Mouse (Mus musculus) midbrain, embryonic 15.5 days (tissue): ENCODE results near the gene Chrm1. TPM values are rescaled to one million over a fixed set of nuclear protein-coding genes. Genes with fewer than 3 reads are reported as not detected.

Source experiments
- ATAC-seq: fragments of 200-750 bp; cut with Nextera tagmentation; replicated peaks from 2 replicates; pipeline ENCODE4 v1.8.0; 2017; ENCODE audit warnings: moderate TSS enrichment
- H3K27ac ChIP-seq: fragments of 300-500 bp; sonication (generic); 2 replicates; pipeline ENCODE4 v1.5.1; 2015; ENCODE audit warnings: mild to moderate bottlenecking, inconsistent platforms
- H3K27me3 ChIP-seq: fragments of 300-500 bp; sonication (generic); replicated peaks from 2 replicates; pipeline ENCODE4 v1.6.1; 2015; ENCODE audit warnings: inconsistent platforms
- H3K36me3 ChIP-seq: fragments of 300-500 bp; sonication (generic); replicated peaks from 2 replicates; pipeline ENCODE4 v1.6.1; 2015; ENCODE audit warnings: inconsistent platforms
- H3K4me1 ChIP-seq: fragments of 300-500 bp; sonication (generic); 2 replicates; pipeline ENCODE4 v1.6.1; 2015; ENCODE audit warnings: inconsistent platforms
- H3K4me2 ChIP-seq: fragments of 300-500 bp; sonication (generic); 2 replicates; pipeline ENCODE4 v1.6.1; 2015; ENCODE audit warnings: inconsistent platforms, mild to moderate bottlenecking, moderate library complexity
- H3K4me3 ChIP-seq: fragments of 300-500 bp; sonication (generic); 2 replicates; pipeline ENCODE4 v1.5.1; 2015; ENCODE audit warnings: mild to moderate bottlenecking, inconsistent platforms
- H3K9ac ChIP-seq: fragments of 300-500 bp; sonication (generic); 2 replicates; pipeline ENCODE4 v1.6.1; 2015; ENCODE audit warnings: mild to moderate bottlenecking, inconsistent platforms
- H3K9me3 ChIP-seq: fragments of 300-500 bp; sonication (generic); 2 replicates; pipeline ENCODE4 v1.6.1; 2016; ENCODE audit warnings: inconsistent platforms
- WGBS: fragments of 180-500 bp; shearing (Covaris S2); methylation state at CpG from one replicate; pipeline ENCODE4 v1.1.7; 2015; ENCODE audit warnings: mixed read lengths; 5-methylcytosine and 5-hydroxymethylcytosine counted together
- polyA plus RNA-seq: library from polyadenylated mRNA; unstranded; fragments of >200 nt; fragmentation: Nextera tagmentation; extraction: Ambion mirVana; gene quantifications from 2 replicates; pipeline ENCODE4 v1.2.1, GENCODE M21; 2015

The Chrm1 gene
- polyA plus RNA-seq, 1 experiment from 2014 or later = 0.81 TPM

DNA sequence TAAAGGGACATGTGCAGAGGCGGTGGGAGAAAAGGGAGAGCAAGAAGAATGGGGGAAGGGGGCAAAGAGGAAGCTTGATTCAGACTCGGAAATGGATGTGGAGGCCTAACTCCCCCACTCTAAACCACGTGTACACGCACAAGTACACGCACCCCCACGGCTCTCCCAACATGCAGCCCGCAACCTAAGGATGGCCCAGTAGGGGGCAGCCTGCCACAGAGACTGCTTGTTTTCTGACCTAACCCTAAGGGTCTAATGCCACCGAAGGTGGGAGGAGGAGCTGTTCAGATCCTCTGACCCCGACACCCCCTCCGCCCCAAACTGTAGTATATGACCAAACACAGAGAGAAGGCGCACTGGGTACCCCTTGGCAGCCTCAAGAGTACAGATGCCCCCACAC is 1.3 kb upstream of the Chrm1 start:
- H3K27me3 ChIP-seq = peaks cover 2% of the 10 kb centered on the region; the same call in 1 of the 2 replicates
- H3K9me3 ChIP-seq = no peaks in the 10 kb centered on the region
- H3K36me3 ChIP-seq = no peaks in the 10 kb centered on the region
- H3K27ac ChIP-seq = 0 out of 2 replicates have a peak overlapping the region, but pooled peaks have one; percentile 4
- WGBS = 3% methylated on average over 11 of the region's 11 CpGs
- H3K4me3 ChIP-seq = peak overlapping the region; percentile 51
- H3K4me1 ChIP-seq = peaks cover 12% of the 10 kb centered on the region
- peak overlapping the region; percentile 96 for H3K4me2 ChIP-seq
- peak; percentile 76 for ATAC-seq
- H3K9ac ChIP-seq = peak overlapping the region; percentile 70

DNA sequence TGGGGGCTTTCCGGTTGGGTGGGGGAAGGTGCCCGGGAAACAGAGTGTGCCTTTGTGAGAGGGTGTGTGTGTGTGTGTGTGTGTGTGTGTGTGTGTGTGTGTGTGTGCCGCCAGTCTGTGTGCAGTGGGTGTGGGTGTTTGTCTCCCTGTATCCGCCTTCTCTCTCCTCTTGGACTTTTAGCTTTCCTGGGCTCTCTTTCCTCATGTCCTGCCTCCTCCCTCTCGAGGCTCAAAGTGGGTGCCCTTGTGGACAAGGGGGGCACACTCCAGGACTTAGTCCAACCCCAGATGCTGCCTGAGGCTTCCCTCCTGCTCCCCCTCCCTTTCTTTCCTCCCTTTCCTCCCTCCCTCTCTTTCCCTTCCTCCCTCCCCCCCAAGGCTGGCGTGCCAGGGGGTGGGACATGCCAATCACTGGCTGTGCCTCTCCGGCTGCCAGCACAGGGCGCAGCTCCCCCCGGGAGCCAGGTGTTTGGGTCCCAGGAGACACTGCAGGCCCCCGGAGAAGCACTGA is 377 bp downstream of the Chrm1 start:
- no peak overlapping the region for H3K4me3 ChIP-seq
- H3K36me3 ChIP-seq = no peaks in the 10 kb centered on the region
- no peaks in the 10 kb centered on the region for H3K9me3 ChIP-seq
- no peak overlapping the region for H3K9ac ChIP-seq
- H3K27me3 ChIP-seq = peaks cover 2% of the 10 kb centered on the region; the same call in 1 of the 2 replicates
- 41% methylated on average over 9 of the region's 10 CpGs for WGBS
- peak; percentile 25; the same call in 1 of the 2 replicates for ATAC-seq
- H3K4me2 ChIP-seq = no peak overlapping the region; the same call in 1 of the 2 replicates
- peaks cover 12% of the 10 kb centered on the region for H3K4me1 ChIP-seq
- H3K27ac ChIP-seq = no peak overlapping the region

DNA sequence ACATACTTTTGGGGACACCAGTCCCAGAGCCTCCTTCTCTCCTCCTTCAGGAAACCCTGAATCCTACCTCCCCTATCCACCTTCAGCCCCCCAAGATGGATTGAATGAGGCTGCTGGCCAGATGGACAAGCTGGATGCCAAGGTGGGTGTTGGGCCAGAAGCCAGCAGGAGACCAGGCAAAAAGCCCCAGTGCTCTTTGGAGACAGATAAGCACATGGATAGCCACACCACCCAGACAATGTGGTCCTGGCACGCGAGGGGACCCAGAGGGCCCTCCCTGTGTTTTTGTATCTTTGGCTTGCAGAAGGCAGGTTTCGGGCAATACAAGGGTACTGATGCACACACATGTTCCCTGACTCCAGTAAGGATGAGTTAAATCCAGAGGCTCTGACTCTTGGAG is 1.3 kb downstream of the Chrm1 start:
- H3K27me3 ChIP-seq = peaks cover 2% of the 10 kb centered on the region; the same call in 1 of the 2 replicates
- H3K4me2 ChIP-seq = no peak overlapping the region
- peaks cover 12% of the 10 kb centered on the region for H3K4me1 ChIP-seq
- ATAC-seq = no peak
- no peak overlapping the region for H3K27ac ChIP-seq
- no peaks in the 10 kb centered on the region for H3K36me3 ChIP-seq
- WGBS = 96% methylated on average over 3 of the region's 3 CpGs
- H3K9me3 ChIP-seq = no peaks in the 10 kb centered on the region
- H3K9ac ChIP-seq = no peak overlapping the region
- H3K4me3 ChIP-seq = no peak overlapping the region

DNA sequence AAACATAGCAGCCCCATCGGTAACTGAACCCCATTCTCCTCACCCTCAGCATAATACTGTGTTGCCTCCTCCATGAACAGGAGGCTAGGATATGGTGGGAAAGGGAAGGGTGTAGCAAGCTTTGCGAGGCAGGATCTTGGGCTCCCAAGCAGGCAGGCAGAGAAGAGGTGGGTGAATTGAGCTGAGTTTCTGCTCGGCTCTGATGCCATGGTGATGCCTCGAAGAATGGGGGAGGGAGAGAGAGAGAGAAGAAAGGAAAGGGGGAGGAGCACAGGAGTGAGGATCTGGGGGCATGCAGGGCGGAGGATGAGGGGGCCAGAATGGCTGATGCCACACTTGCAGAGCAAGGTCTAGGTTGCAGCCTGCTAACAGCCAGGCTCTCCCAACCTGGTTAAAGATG is 2.2 kb downstream of the Chrm1 start:
- H3K27ac ChIP-seq = no peak overlapping the region
- H3K4me3 ChIP-seq = no peak overlapping the region
- peaks cover 12% of the 10 kb centered on the region for H3K4me1 ChIP-seq
- no peaks in the 10 kb centered on the region for H3K9me3 ChIP-seq
- WGBS = 38% methylated on average over 5 of the region's 5 CpGs
- no peaks in the 10 kb centered on the region for H3K36me3 ChIP-seq
- no peak overlapping the region for H3K9ac ChIP-seq
- no peak for ATAC-seq
- H3K4me2 ChIP-seq = no peak overlapping the region
- H3K27me3 ChIP-seq = peaks cover 2% of the 10 kb centered on the region; the same call in 1 of the 2 replicates

DNA sequence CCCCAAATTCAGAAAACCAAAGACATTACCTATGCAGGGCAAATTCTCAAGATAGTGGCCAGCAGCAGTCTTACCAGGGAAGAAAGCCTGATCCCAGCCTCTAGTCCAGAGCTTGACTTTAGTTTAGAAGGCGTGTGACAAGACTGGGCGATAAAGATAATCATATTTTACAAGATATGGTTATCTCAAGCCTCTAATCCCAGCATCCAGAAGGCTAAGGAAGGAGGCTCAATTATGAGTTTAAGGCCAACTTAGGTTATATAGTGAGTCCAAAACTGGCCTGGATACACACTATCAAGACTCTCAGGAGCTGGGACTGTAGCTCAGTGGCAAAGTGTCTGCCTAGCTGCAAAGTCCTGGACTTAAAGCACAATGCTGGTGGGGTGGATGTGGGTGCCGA is 9.3 kb downstream of the Chrm1 start:
- Histone ChIP-seq H3K4me1 (no peaks in the 10 kb centered on the region), H3K4me2 (no peak overlapping the region), H3K9ac (no peak overlapping the region), H3K27me3 (no peaks in the 10 kb centered on the region), H3K36me3 (no peaks in the 10 kb centered on the region), H3K27ac (no peak overlapping the region), H3K4me3 (no peak overlapping the region), H3K9me3 (no peaks in the 10 kb centered on the region)
- 92% methylated on average over 3 of the region's 3 CpGs for WGBS
- no peak for ATAC-seq

DNA sequence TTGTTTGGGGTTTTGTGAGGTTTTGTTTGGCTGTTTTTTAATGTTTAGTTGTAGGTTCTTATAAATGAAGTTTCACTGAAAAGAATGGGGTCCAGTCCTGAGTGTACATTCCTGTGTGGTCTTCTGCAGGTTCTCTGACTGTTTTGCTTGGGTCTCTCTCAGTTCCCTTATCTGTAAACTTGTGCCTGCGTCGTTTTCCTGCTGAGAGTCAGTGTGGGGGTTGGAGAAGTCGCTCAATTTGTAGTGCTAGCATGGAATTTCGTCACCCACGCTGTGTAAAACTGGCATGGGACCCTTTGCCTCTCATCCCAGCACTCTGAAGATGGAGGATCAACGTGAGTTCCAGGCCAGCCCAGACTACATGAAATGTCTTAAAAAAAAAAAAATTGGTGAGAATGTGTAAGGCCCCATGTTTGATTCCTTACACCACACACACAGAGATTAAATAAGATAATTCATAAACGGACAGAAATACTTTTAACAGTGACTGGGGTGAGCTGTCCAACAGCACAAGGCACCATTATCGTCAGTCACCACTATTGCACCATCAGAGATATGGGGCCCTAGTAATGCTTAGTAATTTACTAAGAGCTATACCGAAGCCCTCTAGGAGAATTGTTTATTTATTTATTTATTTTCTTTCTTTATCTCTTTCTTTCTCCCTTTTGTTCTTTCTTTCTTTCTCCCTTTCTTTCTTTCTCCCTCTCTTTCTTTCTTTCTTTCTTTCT is 9.9 kb downstream of the Chrm1 start:
- Histone ChIP-seq H3K27ac (no peak overlapping the region), H3K9me3 (no peaks in the 10 kb centered on the region), H3K36me3 (no peaks in the 10 kb centered on the region), H3K4me3 (no peak overlapping the region), H3K9ac (no peak overlapping the region), H3K4me1 (no peaks in the 10 kb centered on the region), H3K27me3 (no peaks in the 10 kb centered on the region), H3K4me2 (no peak overlapping the region)
- WGBS = 79% methylated on average over 9 of the region's 9 CpGs
- ATAC-seq = no peak

DNA sequence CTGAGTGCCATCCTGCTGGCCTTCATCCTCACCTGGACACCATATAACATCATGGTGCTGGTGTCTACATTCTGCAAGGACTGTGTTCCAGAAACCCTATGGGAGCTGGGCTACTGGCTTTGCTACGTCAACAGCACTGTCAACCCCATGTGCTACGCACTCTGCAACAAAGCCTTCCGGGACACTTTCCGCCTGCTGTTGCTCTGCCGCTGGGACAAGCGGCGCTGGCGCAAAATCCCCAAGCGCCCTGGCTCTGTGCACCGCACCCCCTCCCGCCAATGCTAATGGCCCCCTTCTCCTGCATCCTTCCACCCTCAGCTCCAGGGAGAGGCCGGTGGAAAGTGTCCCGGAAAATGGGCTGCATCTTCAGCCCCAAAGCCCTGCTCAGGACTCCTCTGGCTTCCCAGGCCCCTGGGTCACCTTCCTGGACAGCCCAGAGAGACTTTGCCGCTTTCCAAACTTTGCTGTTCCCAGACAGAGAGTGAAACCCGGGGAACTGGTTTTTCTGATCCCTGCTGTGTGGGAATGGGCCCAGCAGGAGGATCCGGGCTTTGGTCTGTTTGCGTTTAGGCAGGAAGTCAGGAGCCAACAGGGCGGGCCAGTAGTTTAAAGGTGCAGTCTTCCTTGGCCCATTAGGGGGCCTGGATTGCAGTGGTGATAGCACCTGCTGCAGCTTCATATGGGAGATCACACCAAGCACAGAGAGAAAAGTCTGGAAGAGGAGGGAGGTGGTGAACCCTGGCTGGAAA is 15.6 kb downstream of the Chrm1 start:
- Histone ChIP-seq H3K4me3 (no peak overlapping the region), H3K36me3 (no peaks in the 10 kb centered on the region), H3K9ac (no peak overlapping the region), H3K4me1 (no peaks in the 10 kb centered on the region), H3K4me2 (no peak overlapping the region), H3K27ac (0 out of 2 replicates have a peak overlapping the region, but pooled peaks have one; percentile 9), H3K9me3 (no peaks in the 10 kb centered on the region), H3K27me3 (no peaks in the 10 kb centered on the region)
- ATAC-seq = no peak
- WGBS = 30% methylated on average over 18 of the region's 18 CpGs

DNA sequence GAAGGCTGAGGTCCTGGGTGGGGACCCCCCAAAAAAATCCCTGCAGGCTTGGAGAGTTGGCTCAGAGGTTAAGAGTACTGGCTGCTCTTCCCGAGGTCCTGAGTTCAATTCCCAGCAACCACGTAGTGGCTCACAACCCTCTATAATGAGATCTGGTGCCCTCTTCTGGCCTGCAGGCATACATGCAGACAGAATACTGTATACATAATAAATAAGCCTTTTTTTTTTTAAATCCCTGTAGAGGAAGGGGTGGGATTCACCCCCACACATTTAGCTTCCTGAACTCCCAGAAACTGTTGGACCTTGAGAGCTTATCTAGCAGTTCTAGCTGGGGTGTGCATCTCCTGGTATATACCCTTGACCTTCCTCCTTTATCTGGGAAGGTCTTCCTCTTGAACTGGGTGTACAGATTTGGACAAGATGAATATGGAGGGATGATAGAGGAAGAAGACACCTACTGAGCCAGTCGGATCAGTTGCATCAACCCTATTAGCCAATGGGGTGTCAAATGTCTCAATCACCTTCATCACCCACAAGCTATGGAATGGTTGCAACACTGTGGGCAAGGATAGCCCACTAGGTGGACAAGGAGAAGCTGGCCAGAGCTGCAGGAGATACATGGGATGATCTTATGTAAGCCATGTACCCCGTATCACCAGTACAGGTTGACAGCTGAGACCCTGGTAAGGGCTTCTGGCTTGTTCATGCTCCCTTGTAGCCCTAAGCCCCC is 18.2 kb downstream of the Chrm1 start:
- WGBS = 90% methylated on average over 4 of the region's 4 CpGs
- no peak overlapping the region for H3K4me3 ChIP-seq
- H3K4me1 ChIP-seq = no peaks in the 10 kb centered on the region
- H3K9ac ChIP-seq = no peak overlapping the region
- no peak for ATAC-seq
- no peak overlapping the region for H3K4me2 ChIP-seq
- no peak overlapping the region for H3K27ac ChIP-seq
- H3K36me3 ChIP-seq = no peaks in the 10 kb centered on the region
- H3K9me3 ChIP-seq = no peaks in the 10 kb centered on the region
- H3K27me3 ChIP-seq = no peaks in the 10 kb centered on the region

DNA sequence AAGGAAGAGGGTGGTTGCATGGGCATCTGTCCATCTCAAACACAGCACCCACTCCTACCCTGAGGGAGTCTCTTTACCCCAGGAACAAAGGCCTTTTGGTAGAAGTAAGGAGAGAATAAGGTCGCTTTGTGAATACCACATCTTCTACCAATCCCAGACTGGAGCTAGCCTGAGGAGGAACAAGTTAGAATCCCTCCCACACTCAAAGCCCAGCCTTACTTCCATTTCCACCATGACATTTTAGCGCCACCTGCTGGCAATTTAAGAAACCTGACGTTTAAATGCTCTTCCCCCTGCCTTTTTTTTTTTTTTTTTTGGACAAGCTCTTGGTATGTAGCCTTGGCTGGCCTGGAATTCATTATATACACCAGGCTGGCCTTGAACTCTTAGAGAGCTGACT is 19.4 kb downstream of the Chrm1 start:
- Histone ChIP-seq H3K4me3 (no peak overlapping the region), H3K36me3 (no peaks in the 10 kb centered on the region), H3K4me2 (no peak overlapping the region), H3K9ac (no peak overlapping the region), H3K27ac (no peak overlapping the region), H3K9me3 (no peaks in the 10 kb centered on the region), H3K27me3 (no peaks in the 10 kb centered on the region), H3K4me1 (no peaks in the 10 kb centered on the region)
- WGBS = 2% methylated on average over 3 of the region's 3 CpGs
- ATAC-seq = peak; percentile 79

DNA sequence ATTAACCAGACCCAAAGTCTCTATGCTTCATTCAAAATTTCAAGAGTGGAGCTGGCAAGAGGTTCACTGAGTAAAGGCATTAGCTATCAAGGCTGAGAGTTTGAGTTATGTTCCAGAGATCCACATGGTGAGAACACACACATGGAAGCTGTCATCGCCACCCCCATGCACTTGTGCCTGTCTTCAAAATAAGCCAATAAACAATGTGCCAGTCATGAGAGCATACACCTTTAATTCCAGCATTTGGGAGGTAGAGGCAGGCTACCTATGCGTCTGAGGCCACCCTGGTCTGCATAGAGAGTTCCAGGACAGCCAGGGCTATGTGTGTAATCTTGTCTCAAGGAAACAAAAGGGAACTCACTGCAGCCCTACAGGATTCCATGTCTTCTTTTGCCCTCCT is 20.0 kb downstream of the Chrm1 start:
- no peaks in the 10 kb centered on the region for H3K4me1 ChIP-seq
- no peaks in the 10 kb centered on the region for H3K27me3 ChIP-seq
- H3K9ac ChIP-seq = no peak overlapping the region
- no peaks in the 10 kb centered on the region for H3K36me3 ChIP-seq
- 80% methylated on average over 2 of the region's 2 CpGs for WGBS
- no peaks in the 10 kb centered on the region for H3K9me3 ChIP-seq
- no peak overlapping the region for H3K4me3 ChIP-seq
- no peak overlapping the region for H3K27ac ChIP-seq
- no peak for ATAC-seq
- H3K4me2 ChIP-seq = no peak overlapping the region

DNA sequence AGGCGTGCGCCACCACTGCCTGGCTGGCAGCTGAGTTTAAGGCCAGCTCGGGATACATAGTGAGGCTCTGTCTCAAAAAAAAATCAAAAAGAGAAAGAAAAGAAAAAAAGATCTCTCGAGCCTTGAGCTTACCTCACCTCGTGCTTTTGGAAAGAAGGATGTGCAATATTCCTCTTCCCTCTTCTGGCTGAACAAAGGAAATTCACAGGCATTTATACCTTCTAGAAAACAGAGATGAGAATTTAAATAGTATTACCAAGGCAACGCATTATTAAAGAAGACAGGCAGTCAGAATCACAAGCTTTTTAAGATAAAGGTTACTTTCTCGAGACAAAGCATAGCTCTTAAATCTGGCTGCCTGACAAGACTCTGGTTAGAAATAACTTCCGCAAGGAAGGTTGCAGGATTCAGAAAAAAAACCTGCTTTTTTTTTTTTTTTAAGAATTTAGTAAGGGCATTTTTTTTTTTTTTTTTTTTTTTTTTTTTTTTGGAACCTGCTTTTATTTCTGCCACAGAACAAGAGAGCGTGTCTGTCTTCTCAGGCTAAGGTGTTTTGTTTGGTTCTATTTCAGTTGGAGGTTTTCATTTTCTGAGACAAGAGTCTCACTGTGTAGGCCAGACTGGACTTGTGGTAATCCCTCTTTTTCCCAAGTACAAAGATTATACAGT is 28.4 kb downstream of the Chrm1 start:
- Histone ChIP-seq H3K36me3 (no peaks in the 10 kb centered on the region), H3K4me1 (no peaks in the 10 kb centered on the region), H3K4me3 (no peak overlapping the region), H3K27ac (peak overlapping the region; percentile 60), H3K4me2 (no peak overlapping the region), H3K9me3 (no peaks in the 10 kb centered on the region), H3K27me3 (no peaks in the 10 kb centered on the region), H3K9ac (no peak overlapping the region)
- 34% methylated on average over 9 of the region's 9 CpGs for WGBS
- peak; percentile 37 for ATAC-seq

DNA sequence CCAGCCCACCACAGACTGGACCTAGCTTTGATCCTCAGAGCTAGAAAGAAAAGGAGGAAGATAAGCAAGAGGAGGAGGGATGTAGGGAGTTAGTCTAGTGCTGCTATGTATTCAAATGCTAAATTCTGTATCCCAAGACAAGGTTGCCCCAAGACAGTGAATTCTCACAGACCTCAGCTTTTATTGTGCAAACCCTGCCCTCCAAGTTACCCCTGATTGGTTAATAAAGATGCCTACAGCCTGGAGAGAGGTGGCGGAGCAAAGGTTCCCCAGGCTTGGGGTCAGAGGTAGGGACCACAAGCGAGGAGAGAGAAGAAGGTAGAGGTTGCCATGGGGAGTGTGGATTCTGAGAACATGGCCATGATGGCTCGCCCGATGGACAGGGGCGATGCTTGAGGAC is 29.2 kb downstream of the Chrm1 start:
- Histone ChIP-seq H3K36me3 (no peaks in the 10 kb centered on the region), H3K4me2 (no peak overlapping the region), H3K9ac (no peak overlapping the region), H3K4me1 (no peaks in the 10 kb centered on the region), H3K4me3 (no peak overlapping the region), H3K9me3 (no peaks in the 10 kb centered on the region), H3K27ac (peak overlapping the region; percentile 13; the same call in 1 of the 2 replicates), H3K27me3 (no peaks in the 10 kb centered on the region)
- ATAC-seq = no peak
- WGBS = 64% methylated on average over 5 of the region's 5 CpGs
